Mouse (Mus musculus): ENCODE data around the gene Tssk1. TPM values are rescaled to one million over a fixed set of nuclear protein-coding genes. Genes with fewer than 3 reads are reported as not detected.

The Tssk1 gene
- polyA plus RNA-seq, 1 experiment from 2014 or later: 0.04 TPM

DNA sequence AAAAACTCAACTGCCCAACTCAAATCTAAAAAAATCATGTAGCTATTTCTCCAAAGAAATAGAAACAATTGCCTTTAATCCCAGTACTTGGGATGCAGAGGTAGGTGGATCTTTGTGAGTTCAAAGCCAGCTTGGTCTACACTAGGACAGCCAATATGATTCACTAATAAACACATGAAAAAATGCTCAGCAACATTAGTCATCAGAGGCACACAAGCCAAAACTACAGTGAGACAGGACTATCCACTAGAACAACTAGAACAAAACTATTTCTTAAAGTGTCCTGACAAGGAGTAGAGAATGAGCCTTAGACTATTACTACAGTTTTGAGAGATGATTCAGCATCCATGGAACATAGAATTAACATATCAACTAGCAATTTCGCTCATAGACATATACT lies 17.9 kb upstream of the Tssk1 start:
- no peak for ATAC-seq
- H3K4me2 ChIP-seq (replicated peaks; ENCODE audit: low read depth): no peak overlapping the region
- H3K27ac ChIP-seq (ENCODE audit: low read depth, low read length): no peak overlapping the region
- peaks cover 12% of the 10 kb centered on the region; the same call in 1 of the 2 replicates for H3K36me3 ChIP-seq (ENCODE audit: control insufficient read depth, insufficient read depth)
- H3K27me3 ChIP-seq (replicated peaks; ENCODE audit: control insufficient read depth, insufficient read depth, low read length): no peaks in the 10 kb centered on the region
- H3K9ac ChIP-seq (ENCODE audit: low read depth, low read length): no peak overlapping the region
- H3K4me3 ChIP-seq (ENCODE audit: low read depth, low read length): no peak overlapping the region
- WGBS: 100% methylated on average over 1 of the region's 1 CpGs
- H3K9me3 ChIP-seq (ENCODE audit: control insufficient read depth): no peaks in the 10 kb centered on the region
- TF ChIP-seq CTCF (IDR thresholded peaks at IDR 0.05; ENCODE audit: low read depth): no peak
- peaks cover 4% of the 10 kb centered on the region; the same call in 1 of the 2 replicates for H3K4me1 ChIP-seq (replicated peaks; ENCODE audit: control insufficient read depth, insufficient read depth, low read length)

DNA sequence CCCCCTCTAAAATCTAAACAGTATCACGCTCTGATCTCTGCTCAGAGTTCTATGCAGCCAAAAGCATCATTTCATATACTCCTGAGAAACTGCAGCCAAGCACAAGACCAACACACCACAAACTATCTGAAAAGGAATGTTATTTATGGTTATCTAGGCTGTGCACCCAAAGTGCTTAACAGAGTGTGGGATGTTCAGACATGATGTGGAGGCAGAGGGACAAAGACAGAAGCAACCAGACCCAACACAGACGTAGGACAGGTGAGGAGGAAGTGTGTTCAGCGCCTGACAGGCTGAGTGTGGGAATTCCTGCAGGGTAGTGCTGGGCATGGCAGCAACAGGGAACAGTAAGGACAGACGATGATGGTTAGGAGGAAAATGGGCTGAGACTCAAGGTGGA lies 14.5 kb upstream of the Tssk1 start:
- no peak overlapping the region for H3K4me2 ChIP-seq (replicated peaks; ENCODE audit: low read depth)
- ATAC-seq: no peak
- H3K27me3 ChIP-seq (replicated peaks; ENCODE audit: control insufficient read depth, insufficient read depth, low read length): no peaks in the 10 kb centered on the region
- H3K9me3 ChIP-seq (ENCODE audit: control insufficient read depth): no peaks in the 10 kb centered on the region
- no peak overlapping the region for H3K9ac ChIP-seq (ENCODE audit: low read depth, low read length)
- TF ChIP-seq CTCF (IDR thresholded peaks at IDR 0.05; ENCODE audit: low read depth): no peak
- peaks cover 9% of the 10 kb centered on the region; the same call in 1 of the 2 replicates for H3K36me3 ChIP-seq (ENCODE audit: control insufficient read depth, insufficient read depth)
- no peak overlapping the region for H3K27ac ChIP-seq (ENCODE audit: low read depth, low read length)
- WGBS: 80% methylated on average over 4 of the region's 4 CpGs
- H3K4me3 ChIP-seq (ENCODE audit: low read depth, low read length): no peak overlapping the region
- no peaks in the 10 kb centered on the region for H3K4me1 ChIP-seq (replicated peaks; ENCODE audit: control insufficient read depth, insufficient read depth, low read length)

DNA sequence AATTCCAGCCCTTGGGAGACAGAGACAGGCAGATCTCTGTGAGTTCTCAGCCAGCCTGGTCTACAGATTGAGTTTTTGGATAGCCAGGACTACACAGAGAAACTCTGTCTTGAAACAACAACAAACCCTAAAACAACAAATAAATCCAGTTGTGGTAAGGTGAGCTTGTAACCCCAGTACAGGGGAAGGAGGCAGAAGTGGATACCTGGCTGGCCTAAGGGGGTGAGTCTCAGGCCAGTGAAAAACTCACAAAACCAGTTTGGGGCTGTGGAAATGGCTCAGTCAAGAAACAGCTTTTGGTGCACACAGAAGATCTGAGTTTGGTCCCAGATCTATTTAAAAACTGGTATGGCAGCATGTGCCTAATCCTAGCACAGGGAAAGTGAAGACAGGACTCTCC lies 11.8 kb upstream of the Tssk1 start:
- no peak overlapping the region for H3K4me2 ChIP-seq (replicated peaks; ENCODE audit: low read depth)
- no peak overlapping the region for H3K27ac ChIP-seq (ENCODE audit: low read depth, low read length)
- ATAC-seq: no peak
- no peak for TF ChIP-seq CTCF (IDR thresholded peaks at IDR 0.05; ENCODE audit: low read depth)
- H3K9ac ChIP-seq (ENCODE audit: low read depth, low read length): no peak overlapping the region
- H3K27me3 ChIP-seq (replicated peaks; ENCODE audit: control insufficient read depth, insufficient read depth, low read length): no peaks in the 10 kb centered on the region
- H3K36me3 ChIP-seq (ENCODE audit: control insufficient read depth, insufficient read depth): peaks cover 9% of the 10 kb centered on the region; the same call in 1 of the 2 replicates
- no peak overlapping the region for H3K4me3 ChIP-seq (ENCODE audit: low read depth, low read length)
- no peaks in the 10 kb centered on the region for H3K4me1 ChIP-seq (replicated peaks; ENCODE audit: control insufficient read depth, insufficient read depth, low read length)
- no peaks in the 10 kb centered on the region for H3K9me3 ChIP-seq (ENCODE audit: control insufficient read depth)

DNA sequence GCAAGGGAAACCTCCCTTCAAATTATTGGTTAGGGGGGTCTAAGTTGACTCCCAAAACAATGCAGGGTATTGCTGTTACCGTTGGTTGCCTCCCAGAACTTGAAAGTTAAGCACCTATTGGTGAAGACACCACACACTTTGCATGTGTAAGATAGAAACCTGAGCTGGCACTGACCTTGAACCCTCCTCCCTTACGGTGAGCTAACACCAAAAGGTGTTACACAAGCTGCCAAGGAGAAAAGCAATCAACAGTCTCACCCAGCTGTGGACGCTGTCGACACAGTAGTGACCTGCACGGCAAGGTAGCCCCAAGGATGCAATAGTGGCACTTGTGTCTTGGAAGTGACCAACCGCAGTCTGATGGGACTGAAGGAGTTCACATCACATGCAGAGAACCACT lies 9.9 kb upstream of the Tssk1 start:
- Histone ChIP-seq H3K27me3 (replicated peaks; ENCODE audit: control insufficient read depth, insufficient read depth, low read length) (no peaks in the 10 kb centered on the region), H3K4me3 (ENCODE audit: low read depth, low read length) (no peak overlapping the region), H3K36me3 (ENCODE audit: control insufficient read depth, insufficient read depth) (0 out of 2 replicates have a peak, but pooled peaks cover 9% of the 10 kb centered on the region), H3K27ac (ENCODE audit: low read depth, low read length) (no peak overlapping the region), H3K9me3 (ENCODE audit: control insufficient read depth) (no peaks in the 10 kb centered on the region), H3K4me1 (replicated peaks; ENCODE audit: control insufficient read depth, insufficient read depth, low read length) (no peaks in the 10 kb centered on the region), H3K4me2 (replicated peaks; ENCODE audit: low read depth) (no peak overlapping the region), H3K9ac (ENCODE audit: low read depth, low read length) (no peak overlapping the region)
- TF ChIP-seq CTCF (IDR thresholded peaks at IDR 0.05; ENCODE audit: low read depth): no peak
- peak; percentile 31; the same call in 1 of the 2 replicates for ATAC-seq
- WGBS: 60% methylated on average over 6 of the region's 6 CpGs

DNA sequence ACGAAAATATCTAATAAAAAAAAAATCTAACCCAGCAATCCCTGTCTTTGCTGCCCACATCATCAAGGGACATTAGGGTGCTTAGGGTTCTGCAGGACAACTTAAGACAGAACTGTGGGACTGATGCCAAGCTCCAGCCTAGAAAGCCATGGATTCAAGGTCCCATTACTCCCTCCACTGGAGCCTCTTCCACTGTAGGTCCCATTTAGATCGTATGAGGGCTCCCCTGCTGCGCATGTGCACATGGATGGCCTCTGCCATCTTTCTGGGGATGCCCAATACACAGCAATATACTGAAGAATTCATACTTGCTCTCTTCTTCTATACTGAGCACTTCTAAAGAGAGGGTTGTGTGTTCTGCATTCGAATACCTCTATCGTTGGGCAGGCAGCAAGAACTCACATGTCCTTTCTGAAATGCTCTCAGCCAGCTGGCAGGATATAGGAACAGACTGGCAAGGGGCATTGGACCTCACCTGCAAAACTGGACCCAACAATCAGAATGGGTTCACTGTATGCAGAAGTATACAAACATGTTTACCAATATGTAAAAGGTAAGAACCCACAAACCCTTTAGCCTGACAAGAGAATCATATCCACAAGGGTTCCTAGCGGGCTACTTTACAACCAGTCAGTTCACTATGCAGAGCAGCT lies 4.2 kb upstream of the Tssk1 start:
- H3K9me3 ChIP-seq (ENCODE audit: control insufficient read depth): no peaks in the 10 kb centered on the region
- no peak for ATAC-seq
- peak overlapping the region; percentile 74 for H3K4me2 ChIP-seq (replicated peaks; ENCODE audit: low read depth)
- WGBS: 79% methylated on average over 6 of the region's 6 CpGs
- no peaks in the 10 kb centered on the region for H3K27me3 ChIP-seq (replicated peaks; ENCODE audit: control insufficient read depth, insufficient read depth, low read length)
- H3K4me1 ChIP-seq (replicated peaks; ENCODE audit: control insufficient read depth, insufficient read depth, low read length): peaks cover 8% of the 10 kb centered on the region
- H3K4me3 ChIP-seq (ENCODE audit: low read depth, low read length): peak overlapping the region; percentile 62
- no peak for TF ChIP-seq CTCF (IDR thresholded peaks at IDR 0.05; ENCODE audit: low read depth)
- H3K27ac ChIP-seq (ENCODE audit: low read depth, low read length): no peak overlapping the region
- no peaks in the 10 kb centered on the region for H3K36me3 ChIP-seq (ENCODE audit: control insufficient read depth, insufficient read depth)
- H3K9ac ChIP-seq (ENCODE audit: low read depth, low read length): no peak overlapping the region

DNA sequence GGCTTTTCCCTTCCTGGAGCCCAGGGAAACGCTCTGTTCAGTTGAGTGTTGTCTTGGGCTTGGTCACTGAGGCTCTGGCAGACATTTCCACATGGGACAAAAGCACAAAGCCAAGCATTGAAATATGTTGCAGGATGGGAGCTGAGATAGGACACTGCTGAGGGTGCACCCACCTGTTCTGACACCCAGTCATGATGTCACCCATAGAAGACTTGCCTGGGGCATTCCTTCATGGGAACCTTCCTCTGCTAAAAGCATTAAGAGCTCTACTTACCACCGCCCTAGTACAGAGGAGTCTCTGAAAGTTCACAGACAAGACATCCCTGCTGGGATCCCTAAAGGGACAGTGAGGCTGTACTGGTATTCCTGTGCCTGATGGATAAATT lies 3.7 kb upstream of the Tssk1 start:
- TF ChIP-seq CTCF (IDR thresholded peaks at IDR 0.05; ENCODE audit: low read depth): no peak
- 28% methylated on average over 2 of the region's 2 CpGs for WGBS
- Histone ChIP-seq H3K4me3 (ENCODE audit: low read depth, low read length) (peak overlapping the region; percentile 62), H3K4me2 (replicated peaks; ENCODE audit: low read depth) (peak overlapping the region; percentile 74), H3K27ac (ENCODE audit: low read depth, low read length) (no peak overlapping the region), H3K36me3 (ENCODE audit: control insufficient read depth, insufficient read depth) (no peaks in the 10 kb centered on the region), H3K4me1 (replicated peaks; ENCODE audit: control insufficient read depth, insufficient read depth, low read length) (peaks cover 8% of the 10 kb centered on the region), H3K27me3 (replicated peaks; ENCODE audit: control insufficient read depth, insufficient read depth, low read length) (no peaks in the 10 kb centered on the region), H3K9ac (ENCODE audit: low read depth, low read length) (peak overlapping the region; percentile 78; the same call in 1 of the 2 replicates), H3K9me3 (ENCODE audit: control insufficient read depth) (no peaks in the 10 kb centered on the region)
- no peak for ATAC-seq
